21 mouse cellular contexts compared by ENCODE assay signal in the genomic region with DNA sequence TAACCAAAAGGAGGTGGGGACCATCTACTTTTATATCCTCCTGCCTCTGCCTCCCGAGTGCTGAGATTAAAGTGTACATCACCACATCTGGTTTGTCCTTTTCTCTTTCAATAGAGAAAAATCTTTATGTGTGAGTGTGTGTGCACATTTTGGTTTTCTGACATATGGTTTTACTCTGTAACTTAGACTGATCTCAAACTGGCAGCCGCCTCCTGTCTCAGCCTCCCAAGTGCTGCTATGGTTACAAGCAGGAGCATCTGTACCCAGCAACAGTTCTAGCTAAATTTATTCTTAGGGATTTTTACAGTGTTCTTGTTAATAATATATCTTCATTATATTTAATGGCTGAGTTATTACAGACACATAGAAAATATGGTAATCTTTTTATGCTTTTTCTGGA. TPM values are rescaled to one million over a fixed set of nuclear protein-coding genes. Genes with fewer than 3 reads are reported as not detected.
"Had no signal": no experiment of that assay in that cellular context is flagged by ENCODE, and none has a peak within 500 bp of the region (broad histone marks: within the 10 kb centered on the region; RNA-seq: fewer than 3 reads in every experiment).

No protein-coding gene starts in this region.

- H3K9ac ChIP-seq: intestine, embryonic 15.5 days; liver, embryonic 14.5 days; lung, embryonic 15.5 days; midbrain, embryonic 13.5 days; neural tube, embryonic 13.5 days had no signal

- H3K9me3 ChIP-seq: intestine, embryonic 15.5 days; lung, embryonic 15.5 days; megakaryocyte, embryonic 14.5 days; midbrain, embryonic 10.5 days; midbrain, embryonic 13.5 days; neural tube, embryonic 13.5 days had no signal

- H3K4me3 ChIP-seq: intestine, embryonic 15.5 days; lung, embryonic 15.5 days; midbrain, embryonic 10.5 days; midbrain, embryonic 13.5 days; myocyte; neural tube, embryonic 13.5 days had no signal

- ATAC-seq: intestine, embryonic 15.5 days; midbrain, embryonic 13.5 days; midbrain, embryonic 16.5 days had no signal

- H3K27ac ChIP-seq: intestine, embryonic 15.5 days; liver, embryonic 14.5 days; lung, embryonic 15.5 days; midbrain, embryonic 10.5 days; midbrain, embryonic 13.5 days; neural tube, embryonic 13.5 days; stomach, postnatal 0 days had no signal

- DNase-seq: kidney, adult 11 months; kidney, adult 8-10 months; kidney, postnatal 14 days; kidney, postnatal 4 days; lung, adult 18-20 months; lung, postnatal 10 days; lung, postnatal 36 days; retina, postnatal 1 day; thymus, postnatal 25 days had no signal

- H3K27me3 ChIP-seq: intestine, embryonic 15.5 days; lung, embryonic 15.5 days; megakaryocyte, embryonic 14.5 days; midbrain, embryonic 13.5 days; neural tube, embryonic 13.5 days had no signal

- H3K4me1 ChIP-seq: intestine, embryonic 15.5 days had no signal

- H3K4me2 ChIP-seq: intestine, embryonic 15.5 days; liver, embryonic 11.5 days; lung, embryonic 15.5 days; midbrain, embryonic 13.5 days; neural tube, embryonic 13.5 days had no signal

RNA-seq across cellular contexts. Expression of a gene that starts 39.0 kb away (rescaled TPM):
- total RNA-seq: monocyte, adult 5-6 weeks had no signal
